Mouse (Mus musculus): ENCODE data around the gene Sae1. TPM values are rescaled to one million over a fixed set of nuclear protein-coding genes. Genes with fewer than 3 reads are reported as not detected.
"Not testable (repeated sequence)": the region's sequence is repeated elsewhere in the genome, so short reads cannot be mapped to it uniquely, and the experiment has no call there.

Gene Sae1
- polyA plus RNA-seq, 1 experiment from 2014 or later, result 321 TPM

DNA sequence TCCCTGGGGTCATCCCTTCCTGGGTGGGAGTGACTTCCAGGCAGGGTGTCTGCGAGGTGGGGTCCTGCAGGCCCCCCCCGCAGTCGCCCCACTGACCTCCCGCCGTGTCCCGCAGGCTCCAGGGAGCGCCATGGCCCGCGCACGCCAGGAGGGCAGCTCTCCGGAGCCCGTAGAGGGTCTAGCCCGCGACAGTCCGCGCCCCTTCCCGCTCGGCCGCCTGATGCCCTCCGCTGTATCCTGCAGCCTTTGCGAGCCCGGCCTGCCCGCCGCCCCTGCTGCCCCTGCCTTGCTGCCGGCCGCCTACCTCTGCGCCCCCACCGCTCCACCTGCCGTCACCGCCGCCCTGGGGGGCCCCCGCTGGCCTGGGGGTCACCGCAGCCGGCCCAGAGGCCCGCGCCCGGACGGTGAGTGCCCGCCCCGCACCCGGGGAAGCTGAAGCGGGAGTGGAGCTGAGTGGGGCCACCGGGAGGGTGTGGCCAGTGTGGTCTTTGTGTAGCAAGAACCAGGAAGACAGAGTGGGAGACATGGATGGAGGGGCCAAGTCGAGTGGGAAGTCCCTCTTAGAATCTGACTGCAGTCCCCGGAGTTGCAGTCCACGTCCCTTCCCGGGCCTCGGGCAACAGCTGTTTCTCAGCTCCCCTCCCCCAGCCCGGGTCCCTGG, 75.5 kb downstream of the Sae1 start:
- ATAC-seq (ENCODE audit: low FRiP score, low read depth), result no peak
- Histone ChIP-seq H3K9ac (peak overlapping the region; percentile 91), H3K27me3 (replicated peaks) (0 out of 2 replicates have a peak, but pooled peaks cover 3% of the 10 kb centered on the region), H3K36me3 (peaks cover 3% of the 10 kb centered on the region), H3K4me1 (peaks cover 53% of the 10 kb centered on the region), H3K4me3 (peak overlapping the region; percentile 80), H3K9me3 (no peaks in the 10 kb centered on the region), H3K4me2 (replicated peaks) (peak overlapping the region; percentile 99), H3K27ac (peak overlapping the region; percentile 75)
- under 1% methylated on average over 44 of the region's 49 CpGs for WGBS

DNA sequence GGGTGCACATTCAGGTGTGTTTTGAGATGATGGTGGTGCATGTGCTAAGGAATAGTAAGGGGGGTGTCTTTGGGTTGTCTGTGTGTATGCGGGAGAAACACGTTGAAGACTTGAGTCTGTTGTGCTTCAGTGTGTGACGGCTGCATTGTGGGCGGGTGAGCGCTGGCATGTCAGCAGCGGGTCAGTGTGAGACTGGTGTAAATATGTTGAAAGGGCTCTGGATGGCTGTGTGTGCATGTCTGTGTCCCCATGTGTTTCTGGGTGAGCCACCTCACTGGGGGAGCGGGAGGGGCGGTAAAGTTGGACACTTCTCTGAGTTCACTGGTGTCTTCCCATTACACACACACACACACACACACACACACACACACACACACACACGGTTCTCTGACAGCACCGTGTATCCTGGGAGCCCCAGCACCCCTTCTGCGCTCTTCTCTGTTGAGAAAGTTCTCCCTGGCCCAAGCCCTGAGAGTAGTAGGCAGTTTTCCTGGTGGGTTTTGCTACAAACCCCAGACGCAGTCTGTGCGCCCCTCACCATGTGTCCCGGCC, 76.1 kb downstream of the Sae1 start:
- H3K4me3 ChIP-seq, result peak overlapping the region; percentile 80
- H3K27me3 ChIP-seq (replicated peaks), result 0 out of 2 replicates have a peak, but pooled peaks cover 3% of the 10 kb centered on the region
- H3K4me1 ChIP-seq, result peaks cover 53% of the 10 kb centered on the region
- WGBS, result under 1% methylated on average over 14 of the region's 14 CpGs
- no peaks in the 10 kb centered on the region for H3K36me3 ChIP-seq
- H3K9ac ChIP-seq, result peak overlapping the region; percentile 91
- no peaks in the 10 kb centered on the region for H3K9me3 ChIP-seq
- no peak for ATAC-seq (ENCODE audit: low FRiP score, low read depth)
- peak overlapping the region; percentile 99 for H3K4me2 ChIP-seq (replicated peaks)
- peak overlapping the region; percentile 75; the same call in 1 of the 2 replicates for H3K27ac ChIP-seq

DNA sequence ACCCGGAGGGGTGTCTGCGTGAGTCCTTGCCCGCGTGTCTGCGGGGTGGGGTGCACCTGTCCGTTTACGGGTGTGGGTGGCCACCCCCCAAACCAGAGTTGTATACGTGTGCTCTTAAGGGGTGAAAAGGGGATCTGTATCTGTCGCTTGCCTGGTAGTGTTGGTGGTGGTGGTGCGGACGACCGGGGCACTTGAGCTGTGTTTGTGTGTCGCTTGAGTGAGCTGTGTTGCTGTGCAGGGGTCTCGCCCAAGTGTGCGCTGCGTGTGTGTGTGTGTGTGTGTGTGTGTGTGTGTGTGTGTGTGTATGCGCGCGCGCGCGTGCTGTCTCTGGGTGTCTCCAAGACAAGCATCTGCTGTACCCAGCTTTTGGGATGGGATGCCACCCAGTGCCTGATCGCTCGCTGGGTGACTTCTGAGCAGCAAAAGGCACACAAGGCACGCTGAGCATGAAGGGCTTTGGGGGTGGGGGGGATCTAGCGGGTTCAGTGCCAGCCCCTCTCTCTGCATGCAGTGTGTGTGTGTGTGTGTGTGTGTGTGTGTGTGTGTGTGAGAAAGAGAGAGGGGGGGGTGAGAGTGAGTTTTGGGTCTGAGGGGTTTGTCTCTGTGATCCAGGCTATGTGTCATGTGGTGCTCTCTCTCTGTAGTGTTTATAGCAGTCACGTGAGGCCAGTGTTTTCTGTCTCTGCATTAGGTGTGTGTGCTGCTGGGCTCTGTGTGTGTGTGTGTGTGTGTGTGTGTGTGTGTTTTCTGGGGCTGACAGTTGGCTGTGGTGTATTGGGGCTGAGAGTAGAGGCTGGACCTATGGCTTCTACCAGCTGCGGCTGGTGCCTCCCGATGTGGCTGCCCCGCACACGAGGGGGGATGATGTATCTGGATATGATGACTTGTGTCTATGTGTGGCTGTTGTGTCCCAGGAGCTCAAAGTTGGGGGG, 76.8 kb downstream of the Sae1 start:
- no peak overlapping the region for H3K27ac ChIP-seq
- H3K9me3 ChIP-seq, result no peaks in the 10 kb centered on the region
- peak overlapping the region; percentile 91 for H3K9ac ChIP-seq
- peaks cover 53% of the 10 kb centered on the region for H3K4me1 ChIP-seq
- ATAC-seq (ENCODE audit: low FRiP score, low read depth), result 0 out of 2 replicates have a peak, but pooled peaks have one; percentile 6
- under 1% methylated on average over 31 of the region's 31 CpGs for WGBS
- H3K4me2 ChIP-seq (replicated peaks), result peak overlapping the region; percentile 99
- H3K4me3 ChIP-seq, result peak overlapping the region; percentile 80
- 0 out of 2 replicates have a peak, but pooled peaks cover 3% of the 10 kb centered on the region for H3K27me3 ChIP-seq (replicated peaks)
- H3K36me3 ChIP-seq, result no peaks in the 10 kb centered on the region

DNA sequence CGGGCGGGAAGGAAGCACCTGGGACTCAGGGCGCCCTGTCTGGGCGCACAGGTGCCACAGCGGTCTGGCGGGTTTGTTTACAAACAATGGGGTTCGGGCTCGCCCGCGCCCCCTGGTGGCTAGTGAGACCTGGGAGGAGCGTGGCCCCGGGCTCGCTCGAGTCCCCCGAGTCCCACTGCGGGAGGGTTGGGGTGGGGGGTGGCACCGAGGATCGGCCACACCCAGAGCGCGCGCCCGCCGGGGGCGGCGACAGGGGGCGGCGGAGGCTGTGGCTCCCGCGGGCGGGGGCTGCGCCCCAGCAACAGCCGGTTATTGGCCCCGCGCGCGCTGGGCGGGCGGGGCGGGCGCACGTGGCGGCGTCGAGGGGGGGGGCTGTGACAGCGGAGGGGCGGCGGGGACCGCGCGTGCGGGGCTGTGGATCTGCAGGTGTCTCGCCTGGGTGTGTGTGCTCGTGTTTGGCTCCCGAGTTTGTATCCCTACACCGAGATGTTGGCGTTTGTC, 77.5 kb downstream of the Sae1 start:
- Histone ChIP-seq H3K9ac (peak overlapping the region; percentile 66), H3K4me1 (peaks cover 53% of the 10 kb centered on the region), H3K4me2 (replicated peaks) (peak overlapping the region; percentile 99), H3K4me3 (peak overlapping the region; percentile 80), H3K36me3 (no peaks in the 10 kb centered on the region), H3K27me3 (replicated peaks) (0 out of 2 replicates have a peak, but pooled peaks cover 3% of the 10 kb centered on the region), H3K9me3 (no peaks in the 10 kb centered on the region), H3K27ac (0 out of 2 replicates have a peak overlapping the region, but pooled peaks have one; percentile 37)
- 0 out of 2 replicates have a peak, but pooled peaks have one; percentile 12 for ATAC-seq (ENCODE audit: low FRiP score, low read depth)
- WGBS, result 0% methylated on average over 41 of the region's 56 CpGs

GRCm38 (mm10) chr7:16309318-16310019, 78.1 kb downstream of the Sae1 start:
- H3K4me1 ChIP-seq, result peaks cover 52% of the 10 kb centered on the region
- no peaks in the 10 kb centered on the region for H3K36me3 ChIP-seq
- peak overlapping the region; percentile 99 for H3K4me2 ChIP-seq (replicated peaks)
- H3K9ac ChIP-seq, result peak overlapping the region; percentile 66
- under 1% methylated on average over 61 of the region's 61 CpGs for WGBS
- 0 out of 2 replicates have a peak, but pooled peaks cover 3% of the 10 kb centered on the region for H3K27me3 ChIP-seq (replicated peaks)
- H3K27ac ChIP-seq, result 0 out of 2 replicates have a peak overlapping the region, but pooled peaks have one; percentile 37
- no peaks in the 10 kb centered on the region for H3K9me3 ChIP-seq
- ATAC-seq (ENCODE audit: low FRiP score, low read depth), result peak; percentile 14
- peak overlapping the region; percentile 80 for H3K4me3 ChIP-seq

DNA sequence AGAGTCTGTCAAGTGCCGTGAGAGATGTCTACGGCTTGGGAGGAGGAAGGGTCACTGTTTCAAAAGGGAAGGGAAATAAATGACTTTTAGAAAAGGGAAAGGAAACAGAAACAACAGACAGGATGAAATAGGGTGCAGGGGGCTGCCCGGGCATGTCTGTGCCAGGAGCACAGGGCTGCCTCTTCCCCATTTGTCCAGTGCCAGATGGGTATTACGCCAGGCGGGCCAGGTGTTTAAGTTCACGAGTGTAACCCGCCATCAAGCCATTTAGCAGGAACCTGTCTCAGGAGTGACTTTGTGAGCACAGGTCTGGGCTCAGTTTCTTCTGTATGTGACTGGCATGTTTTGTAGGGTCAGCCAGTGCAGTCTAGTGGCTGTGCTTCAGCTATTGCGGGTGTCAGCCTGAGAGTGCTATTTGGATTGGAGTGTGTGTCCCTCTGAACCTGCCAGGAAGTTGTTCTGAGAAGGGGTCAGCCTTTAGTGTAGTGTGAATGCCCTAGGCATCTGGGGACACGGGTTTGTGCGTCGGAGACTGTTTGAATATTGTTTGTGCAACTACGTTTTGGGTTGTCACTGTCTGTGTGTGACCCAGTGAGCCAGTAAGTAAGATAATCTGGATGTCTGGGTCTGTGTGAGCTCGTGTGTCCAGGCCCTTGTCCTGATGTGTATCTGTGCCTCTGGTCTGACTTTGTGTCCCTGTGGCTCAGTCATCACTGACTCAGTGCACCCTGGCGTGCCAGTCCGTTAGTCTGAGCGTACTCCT, 78.9 kb downstream of the Sae1 start:
- Histone ChIP-seq H3K27ac (no peak overlapping the region), H3K9ac (peak overlapping the region; percentile 66), H3K9me3 (no peaks in the 10 kb centered on the region), H3K4me1 (peaks cover 48% of the 10 kb centered on the region), H3K27me3 (replicated peaks) (0 out of 2 replicates have a peak, but pooled peaks cover 3% of the 10 kb centered on the region), H3K4me2 (replicated peaks) (peak overlapping the region; percentile 99), H3K4me3 (peak overlapping the region; percentile 80), H3K36me3 (no peaks in the 10 kb centered on the region)
- 42% methylated on average over 16 of the region's 16 CpGs for WGBS
- no peak for ATAC-seq (ENCODE audit: low FRiP score, low read depth)

- 77% methylated on average over 1 of the region's 1 CpGs for WGBS
- not testable (repeated sequence) for H3K9me3 ChIP-seq; H3K27me3 ChIP-seq (replicated peaks); H3K27ac ChIP-seq; ATAC-seq (ENCODE audit: low FRiP score, low read depth); H3K36me3 ChIP-seq
- H3K9ac ChIP-seq, result peak within 1 kb of the TSS; percentile 66
- H3K4me2 ChIP-seq (replicated peaks), result peak within 1 kb of the TSS; percentile 99
- peak within 1 kb of the TSS; percentile 80 for H3K4me3 ChIP-seq
- peaks cover 42% of the 10 kb centered on the region for H3K4me1 ChIP-seq
These were observed 79.5 kb downstream of the Sae1 start, which contains the start of gene Bbc3 for GRCm38 (mm10) chr7:16308093-16308492. Gene Bbc3, plus strand, starts transcription at chr7:16308393.

DNA sequence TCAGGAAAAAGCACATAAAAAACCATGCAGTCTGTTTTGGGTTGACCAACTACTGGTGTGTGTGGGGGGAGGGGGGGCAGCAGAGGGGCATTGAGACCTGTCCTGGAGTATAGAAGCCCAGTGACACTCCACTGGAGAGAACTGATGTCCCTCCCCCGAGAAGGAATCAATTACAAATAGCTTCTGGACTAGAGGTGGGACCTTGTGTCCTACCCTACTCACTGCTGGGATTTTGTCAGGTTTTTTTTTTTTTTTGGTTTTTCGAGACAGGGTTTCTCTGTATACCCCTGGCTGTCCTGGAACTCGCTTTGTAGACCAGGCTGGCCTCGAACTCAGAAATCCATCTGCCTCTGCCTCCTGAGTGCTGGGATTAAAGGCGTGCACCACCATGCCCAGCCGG, 80.5 kb downstream of the Sae1 start:
- 73% methylated on average over 6 of the region's 6 CpGs for WGBS
- not testable (repeated sequence) for H3K4me2 ChIP-seq (replicated peaks); ATAC-seq (ENCODE audit: low FRiP score, low read depth); H3K27ac ChIP-seq; H3K4me3 ChIP-seq; H3K9me3 ChIP-seq; H3K27me3 ChIP-seq (replicated peaks); H3K9ac ChIP-seq; H3K36me3 ChIP-seq
- H3K4me1 ChIP-seq, result peaks cover 32% of the 10 kb centered on the region

GRCm38 (mm10) chr7:16299419-16300035, 88.1 kb downstream of the Sae1 start:
- H3K36me3 ChIP-seq, result no peaks in the 10 kb centered on the region
- ATAC-seq (ENCODE audit: low FRiP score, low read depth), result peak; percentile 89

DNA sequence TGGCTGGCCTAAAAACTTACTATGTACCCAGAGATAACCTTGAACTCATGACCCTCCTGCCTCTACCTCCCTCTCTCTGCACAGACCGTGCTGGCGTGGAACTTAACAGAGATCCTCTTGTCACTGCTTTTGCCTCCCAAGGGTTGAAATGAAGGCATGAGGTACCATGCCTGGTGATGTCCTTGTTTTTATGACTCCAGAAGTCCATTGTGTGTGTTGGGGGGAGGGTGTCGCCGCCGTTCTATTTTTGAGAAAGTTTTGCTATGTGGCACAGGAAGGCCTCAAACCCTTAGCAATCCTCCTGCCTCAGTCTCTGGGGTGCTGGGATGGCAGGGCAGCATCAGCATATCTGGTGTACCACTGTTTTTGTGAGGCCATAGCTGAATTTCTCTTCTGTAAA, 88.7 kb downstream of the Sae1 start:
- Histone ChIP-seq H3K27me3 (replicated peaks) (no peaks in the 10 kb centered on the region), H3K4me2 (replicated peaks) (peak overlapping the region; percentile 80), H3K4me3 (peak overlapping the region; percentile 43), H3K9me3 (no peaks in the 10 kb centered on the region), H3K36me3 (no peaks in the 10 kb centered on the region), H3K27ac (0 out of 2 replicates have a peak overlapping the region, but pooled peaks have one; percentile 42), H3K4me1 (peaks cover 36% of the 10 kb centered on the region), H3K9ac (peak overlapping the region; percentile 51)
- WGBS, result 62% methylated on average over 5 of the region's 5 CpGs
- no peak for ATAC-seq (ENCODE audit: low FRiP score, low read depth)

More at GRCm38 (mm10) chr7:16299419-16300035, 88.1 kb downstream of the Sae1 start:
- Histone ChIP-seq H3K27me3 (replicated peaks) (no peaks in the 10 kb centered on the region), H3K4me1 (peaks cover 36% of the 10 kb centered on the region), H3K9ac (peak overlapping the region; percentile 51), H3K27ac (0 out of 2 replicates have a peak overlapping the region, but pooled peaks have one; percentile 42), H3K9me3 (no peaks in the 10 kb centered on the region), H3K4me2 (replicated peaks) (peak overlapping the region; percentile 80), H3K4me3 (peak overlapping the region; percentile 43)
- under 1% methylated on average over 52 of the region's 52 CpGs for WGBS

All from neural tube, embryonic 12.5 days (tissue).